Mouse (Mus musculus): Measurements from ENCODE around the gene Celf2.

DNA sequence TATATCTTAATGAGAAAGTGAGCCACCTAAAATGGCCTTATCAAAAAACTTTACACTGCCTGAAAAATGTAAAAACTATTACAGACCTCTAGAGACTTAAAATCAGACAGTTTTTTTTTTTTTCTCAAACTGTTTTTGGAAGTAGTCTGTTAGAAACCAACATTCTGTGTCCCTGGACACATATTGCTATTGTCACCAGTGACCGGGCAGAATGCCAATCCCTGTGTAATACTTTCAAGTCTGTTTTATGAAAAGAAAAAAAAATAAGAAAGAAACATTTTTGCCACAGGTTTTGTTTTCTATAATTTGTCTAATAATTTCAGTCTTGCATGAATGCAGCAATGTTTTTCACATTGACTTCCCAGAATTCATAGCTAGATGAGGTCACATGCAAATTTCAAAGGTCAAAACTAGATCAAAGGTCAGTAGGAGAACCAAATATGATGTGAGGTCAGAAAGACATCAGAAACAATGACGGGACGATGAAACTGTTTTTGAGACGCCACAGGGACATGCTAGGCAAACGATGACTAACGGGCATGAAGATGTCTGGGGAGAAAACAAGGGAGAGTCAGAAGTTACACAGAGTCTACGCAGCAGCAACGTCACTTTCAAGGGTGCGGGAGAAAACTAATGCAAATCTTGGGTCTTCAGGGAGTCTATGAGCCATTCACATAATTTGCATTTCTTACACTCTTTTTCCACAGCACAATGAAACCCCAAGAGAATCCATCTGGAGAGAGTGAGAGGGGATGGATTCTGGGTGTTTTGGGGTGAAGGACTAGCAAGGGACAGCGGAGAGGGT, 964.0 kb downstream of the Celf2 start:
- TF ChIP-seq POLR2A (IDR thresholded peaks at IDR 0.05; ENCODE audit: borderline replicate concordance, low read depth, low read length), result no peak
- no peak for TF ChIP-seq CTCF (IDR thresholded peaks at IDR 0.05; ENCODE audit: low read depth, low read length)

All from bone marrow macrophage, adult 2 months (primary cell).